Mouse (Mus musculus) left cerebral cortex, postnatal 4 days (tissue): ENCODE results near the gene Dhcr24. TPM values are rescaled to one million over a fixed set of nuclear protein-coding genes. Genes with fewer than 3 reads are reported as not detected.
A peak's percentile ranks its signal among the peaks of the same experiment; 100 is the strongest.

Experiments used
- DNase-seq: peaks from one replicate; pipeline ENCODE4 v3.0.0-alpha.2; 2022
- intact Hi-C: fragments of 180-260 bp; cut with DNase I; formaldehyde crosslinking; loops from one replicate; pipeline ENCODE4 v1.15.1; 2025
- total RNA-seq, 2 experiments: library from RNA; stranded (reverse); gene quantifications; 2 replicates each; pipeline ENCODE4 v1.2.3; 2021

Gene Dhcr24
- total RNA-seq, 2 experiments from 2014 or later, result 143 to 145 TPM

DNA sequence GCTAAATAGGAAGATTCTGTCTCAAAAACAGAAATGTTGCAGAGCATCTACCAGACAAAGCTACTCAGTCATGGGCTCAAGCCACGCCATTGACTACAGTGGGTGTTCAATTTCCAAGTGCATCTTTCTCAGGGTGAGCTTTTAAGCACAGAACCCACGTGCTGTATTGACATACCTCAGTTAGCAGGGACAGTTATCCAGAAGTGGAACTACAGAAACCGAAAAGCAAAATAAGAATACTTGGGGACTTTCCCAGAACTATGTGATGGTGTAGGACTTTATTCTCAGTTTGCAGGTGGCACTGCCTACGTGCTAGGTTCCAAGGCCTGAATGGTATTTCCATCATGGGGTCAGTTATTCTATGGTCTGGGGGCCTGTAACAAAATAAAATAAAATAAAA is 36.9 kb downstream of the Dhcr24 start:
- intact Hi-C loops, result no loop called here

GRCm38 (mm10) chr4:106599415-106599814 is 38.6 kb downstream of the Dhcr24 start:
- intact Hi-C loops, result no loop called here
- no peak for DNase-seq

More for the DNA sequence above, 36.9 kb downstream of the Dhcr24 start:
- no peak for DNase-seq

- no peak for DNase-seq
- intact Hi-C loops, result no loop called here
Measured at GRCm38 (mm10) chr4:106600770-106601169, 39.9 kb downstream of the Dhcr24 start.

- no peak for DNase-seq
- intact Hi-C loops, result no loop called here
Measured at GRCm38 (mm10) chr4:106606639-106607554, 46.1 kb downstream of the Dhcr24 start.

- intact Hi-C loops, result no loop called here
- DNase-seq, result no peak
Measured at GRCm38 (mm10) chr4:106607905-106608304, 47.1 kb downstream of the Dhcr24 start.

- intact Hi-C loops, result loop anchor here (5.0 to 10.0 kb wide), 2 partner anchors 222 to 549 kb away; no protein-coding TSS in a partner anchor
- no peak for DNase-seq
Measured at GRCm38 (mm10) chr4:106613105-106613504, 52.3 kb downstream of the Dhcr24 start.

DNA sequence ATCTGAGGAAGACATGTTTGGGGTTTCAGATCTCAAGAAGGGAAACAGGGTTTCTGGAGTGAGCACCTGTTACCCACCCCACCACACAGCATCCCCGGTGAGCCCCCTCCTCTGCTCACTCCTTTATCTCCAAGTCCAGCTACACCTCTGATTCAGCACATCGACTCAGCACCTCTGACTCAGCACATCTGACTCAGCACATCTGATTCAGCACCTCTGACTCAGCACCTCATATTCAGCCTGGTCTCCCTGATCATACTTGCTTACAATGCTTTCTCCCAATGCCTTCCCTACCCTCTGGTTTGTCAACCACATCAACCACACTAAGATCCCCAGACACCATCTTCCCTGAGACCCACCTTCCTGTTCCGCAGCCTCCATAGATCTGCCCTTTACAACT is 52.7 kb downstream of the Dhcr24 start:
- DNase-seq, result no peak
- intact Hi-C loops, result loop anchor here (5.0 to 10.0 kb wide), 2 partner anchors 221 to 549 kb away; no protein-coding TSS in a partner anchor

DNA sequence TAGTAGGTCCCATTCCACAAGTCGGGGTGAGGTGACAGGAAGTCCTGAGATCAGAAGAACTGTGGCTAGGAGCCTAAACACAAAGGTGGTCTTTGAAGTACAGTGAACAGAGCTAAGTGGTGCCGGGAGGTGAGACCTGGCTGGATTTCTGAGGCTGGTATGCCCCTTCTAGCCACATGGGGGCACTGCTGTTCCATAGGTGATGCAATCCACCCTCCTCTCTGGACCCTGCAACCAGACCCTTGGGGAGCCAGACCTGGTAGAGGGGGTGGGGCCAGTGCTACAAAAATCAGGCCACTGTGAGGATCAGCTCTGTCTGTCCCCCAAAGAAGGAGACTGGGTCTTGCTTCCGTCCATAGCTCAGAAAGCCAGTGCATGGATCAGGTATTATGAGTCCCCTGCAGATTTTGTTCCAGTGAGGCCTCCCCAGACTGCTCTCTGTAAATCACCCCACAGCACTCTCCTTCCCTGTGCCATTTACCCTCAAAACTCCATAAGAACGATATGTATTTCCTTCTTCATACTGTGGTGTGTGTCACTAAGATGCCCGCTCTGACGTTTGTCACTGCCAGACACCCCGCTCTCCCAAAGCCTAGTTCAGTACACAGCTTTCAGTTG is 53.5 kb downstream of the Dhcr24 start:
- peak; percentile 82 for DNase-seq
- intact Hi-C loops, result loop anchor here (5.0 to 10.0 kb wide), 2 partner anchors 221 to 548 kb away; no protein-coding TSS in a partner anchor

DNA sequence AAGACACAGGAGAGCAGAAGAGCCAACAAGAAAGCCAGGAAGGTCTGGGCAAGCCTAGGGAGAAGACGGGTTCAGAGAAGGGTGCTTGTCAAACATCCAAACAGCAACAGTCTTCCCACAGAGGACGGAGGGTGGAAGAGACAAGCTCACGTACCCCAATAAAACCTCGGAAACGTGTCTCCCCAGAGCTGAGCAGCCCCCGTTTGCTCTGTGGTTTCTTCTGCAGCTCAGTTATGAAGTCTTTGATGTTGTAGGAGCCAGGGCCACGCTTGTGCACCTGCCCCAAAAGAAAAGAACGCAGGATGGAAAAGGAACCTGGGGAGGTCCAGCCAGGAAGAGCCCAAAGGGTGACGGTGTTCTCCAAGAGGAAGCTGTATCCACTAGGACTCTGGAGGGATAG is 54.0 kb downstream of the Dhcr24 start:
- DNase-seq, result no peak
- intact Hi-C loops, result loop anchor here (5.0 to 10.0 kb wide), 3 partner anchors 92 to 547 kb away; no protein-coding TSS in a partner anchor

DNA sequence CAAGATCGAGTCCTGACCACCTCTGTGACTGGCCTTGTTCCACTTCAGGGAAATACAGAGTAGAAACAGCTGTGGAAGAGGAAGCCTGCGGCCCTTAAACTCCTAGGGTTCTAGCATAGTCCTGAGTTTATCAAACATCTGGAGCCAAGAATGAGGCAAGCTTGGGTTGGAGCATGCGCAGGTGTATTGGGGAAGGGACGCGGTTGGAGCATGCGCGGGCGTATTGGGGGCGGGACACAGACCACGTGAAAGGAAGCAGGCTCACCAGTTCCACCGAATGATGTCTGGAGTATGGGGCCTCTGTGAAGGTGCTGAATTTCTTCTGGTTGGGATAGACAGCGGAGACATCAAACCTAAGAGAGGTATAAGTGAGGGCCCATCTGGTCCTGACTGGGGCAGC is 54.8 kb downstream of the Dhcr24 start:
- intact Hi-C loops, result loop anchor here (5.0 to 10.0 kb wide), 2 partner anchors 92 to 219 kb away; no protein-coding TSS in a partner anchor
- DNase-seq, result no peak

- intact Hi-C loops, result loop anchor here (5.0 to 10.0 kb wide), 2 partner anchors 90 to 218 kb away; no protein-coding TSS in a partner anchor
- no peak for DNase-seq
Measured at GRCm38 (mm10) chr4:106617056-106617455, 56.2 kb downstream of the Dhcr24 start, which contains the start of gene Lexm. TSS of gene Lexm (minus strand) at chr4:106617241.

DNA sequence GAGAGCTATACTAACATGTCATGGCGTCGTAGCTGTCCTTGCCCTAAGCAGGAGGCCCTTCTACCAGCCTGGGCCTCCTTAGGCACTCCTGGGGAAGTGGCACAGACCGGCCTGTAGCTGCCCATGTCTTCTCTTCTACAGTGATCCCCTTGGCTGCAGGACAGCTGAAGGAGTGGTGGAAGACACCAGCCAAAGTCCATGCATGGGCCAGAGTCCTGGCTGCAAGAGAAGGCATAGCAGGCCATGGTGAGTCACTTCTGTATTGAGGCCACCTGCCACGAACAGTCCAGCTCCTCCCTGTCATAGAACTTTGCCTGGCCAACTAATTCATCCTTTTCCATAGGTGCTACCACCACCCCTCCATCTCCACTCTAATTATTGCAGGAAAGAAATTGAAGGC is 58.1 kb downstream of the Dhcr24 start:
- intact Hi-C loops, result loop anchor here (5.0 to 10.0 kb wide), 2 partner anchors 88 to 216 kb away; no protein-coding TSS in a partner anchor

GRCm38 (mm10) chr4:106621428-106621827 is 60.6 kb downstream of the Dhcr24 start:
- DNase-seq, result no peak
- intact Hi-C loops, result no loop called here

More for the DNA sequence above, 58.1 kb downstream of the Dhcr24 start:
- DNase-seq, result no peak

- intact Hi-C loops, result no loop called here
- DNase-seq, result peak; percentile 64
Measured at GRCm38 (mm10) chr4:106622030-106622493, 61.2 kb downstream of the Dhcr24 start, which contains the start of gene Ttc22. TSS of gene Ttc22 (plus strand) at chr4:106622432.

DNA sequence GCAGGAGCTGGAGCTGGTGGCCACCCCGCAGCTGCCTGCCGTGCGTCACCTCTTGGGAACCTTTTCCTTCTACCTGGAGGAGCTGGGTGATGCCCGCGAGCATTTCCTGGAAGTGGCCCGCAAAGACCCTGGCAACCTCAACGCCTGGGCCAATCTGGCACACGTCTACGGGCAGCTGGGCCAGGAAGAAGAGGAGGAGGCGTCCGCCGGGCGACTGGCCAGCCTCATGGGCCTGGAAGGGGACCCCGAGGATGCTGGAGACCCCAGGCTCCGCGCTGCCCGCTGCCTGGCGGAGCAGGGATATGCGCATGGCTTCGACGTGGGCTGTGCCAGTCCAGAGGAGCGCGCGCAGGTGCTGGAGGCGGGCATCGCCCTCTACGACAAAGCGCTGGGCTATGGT is 61.9 kb downstream of the Dhcr24 start:
- DNase-seq, result peak; percentile 62
- intact Hi-C loops, result no loop called here

- DNase-seq, result no peak
- intact Hi-C loops, result no loop called here
Measured at GRCm38 (mm10) chr4:106624271-106624670, 63.4 kb downstream of the Dhcr24 start.

- intact Hi-C loops, result no loop called here
Measured at GRCm38 (mm10) chr4:106627809-106628208, 67.0 kb downstream of the Dhcr24 start.

GRCm38 (mm10) chr4:106628650-106629360 is 68.0 kb downstream of the Dhcr24 start:
- intact Hi-C loops, result no loop called here
- DNase-seq, result no peak

More at GRCm38 (mm10) chr4:106627809-106628208, 67.0 kb downstream of the Dhcr24 start:
- peak; percentile 48 for DNase-seq

DNA sequence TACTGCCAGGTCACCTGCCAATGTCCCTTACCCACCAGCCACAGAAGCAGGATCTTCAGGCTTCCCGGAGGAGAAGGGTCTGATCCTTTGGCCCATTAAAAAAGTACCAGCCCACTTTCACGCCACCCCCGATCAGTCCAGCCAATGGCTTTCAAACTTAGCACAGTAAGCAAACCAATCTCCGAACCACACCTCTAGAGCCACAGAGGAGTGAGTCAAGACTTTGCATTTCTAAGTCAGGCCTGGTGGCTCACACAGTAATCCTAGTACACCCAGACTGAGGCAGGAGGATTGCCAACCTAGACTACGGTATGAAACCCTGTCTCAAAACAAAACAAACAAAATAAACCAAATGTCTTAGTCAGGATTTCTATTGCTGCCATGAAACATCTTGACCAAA is 68.5 kb downstream of the Dhcr24 start:
- intact Hi-C loops, result no loop called here
- no peak for DNase-seq
